Mouse (Mus musculus) urinary bladder, postnatal 14 days (tissue): ENCODE measurements around the gene Ralgapa2.
A peak's percentile ranks its signal among the peaks of the same experiment; 100 is the strongest.

Source experiments
- DNase-seq: peaks from one replicate; pipeline ENCODE4 v3.0.0; 2021; ENCODE audit warnings: low spot score

The Ralgapa2 gene

GRCm38 (mm10) chr2:146257037-146257436, 255.1 kb downstream of the Ralgapa2 start:
- DNase-seq: no peak

GRCm38 (mm10) chr2:146256321-146256875, 255.7 kb downstream of the Ralgapa2 start:
- no peak for DNase-seq

GRCm38 (mm10) chr2:146255636-146256035, 256.5 kb downstream of the Ralgapa2 start:
- no peak for DNase-seq

GRCm38 (mm10) chr2:146254387-146254786, 257.8 kb downstream of the Ralgapa2 start:
- no peak for DNase-seq

GRCm38 (mm10) chr2:146250236-146250904, 261.8 kb downstream of the Ralgapa2 start:
- no peak for DNase-seq

- no peak for DNase-seq
Measured at GRCm38 (mm10) chr2:146249033-146249432, 263.1 kb downstream of the Ralgapa2 start.

- no peak for DNase-seq
Measured at GRCm38 (mm10) chr2:146247576-146247975, 264.6 kb downstream of the Ralgapa2 start.

- DNase-seq: no peak
Measured at GRCm38 (mm10) chr2:146246409-146247075, 265.6 kb downstream of the Ralgapa2 start.

- no peak for DNase-seq
Measured at GRCm38 (mm10) chr2:146245401-146245800, 266.7 kb downstream of the Ralgapa2 start.

- no peak for DNase-seq
Measured at GRCm38 (mm10) chr2:146244049-146244448, 268.1 kb downstream of the Ralgapa2 start.

- DNase-seq: no peak
Measured at GRCm38 (mm10) chr2:146239196-146239747, 272.9 kb downstream of the Ralgapa2 start.

- DNase-seq: no peak
Measured at GRCm38 (mm10) chr2:146231485-146231884, 280.7 kb downstream of the Ralgapa2 start.

GRCm38 (mm10) chr2:146228435-146228834, 283.7 kb downstream of the Ralgapa2 start:
- no peak for DNase-seq

GRCm38 (mm10) chr2:146227646-146228045, 284.5 kb downstream of the Ralgapa2 start:
- no peak for DNase-seq

GRCm38 (mm10) chr2:146226484-146226883, 285.7 kb downstream of the Ralgapa2 start:
- peak; percentile 60 for DNase-seq

- DNase-seq: no peak
Measured at GRCm38 (mm10) chr2:146225818-146226217, 286.3 kb downstream of the Ralgapa2 start.

- no peak for DNase-seq
Measured at GRCm38 (mm10) chr2:146224141-146224540, 288.0 kb downstream of the Ralgapa2 start.

- no peak for DNase-seq
Measured at GRCm38 (mm10) chr2:146223176-146223905, 288.8 kb downstream of the Ralgapa2 start.

- DNase-seq: no peak
Measured at GRCm38 (mm10) chr2:146222279-146223175, 289.6 kb downstream of the Ralgapa2 start.

- DNase-seq: no peak
Measured at GRCm38 (mm10) chr2:146221929-146222278, 290.2 kb downstream of the Ralgapa2 start.
